Mouse (Mus musculus) embryonic facial prominence, embryonic 11.5 days (tissue): ENCODE data around the gene Cdh13. TPM values are rescaled to one million over a fixed set of nuclear protein-coding genes. Genes with fewer than 3 reads are reported as not detected.

Experiments used
- ATAC-seq: fragments of 200-750 bp; cut with Nextera tagmentation; replicated peaks from 2 replicates; pipeline ENCODE4 v1.8.0; 2017; ENCODE audit warnings: low read depth; ENCODE audit not compliant: insufficient number of reproducible peaks, low FRiP score, low TSS enrichment
- DNase-seq: peaks from one replicate; pipeline ENCODE4 v3.0.0-alpha.2; 2015; ENCODE audit warnings: low spot score
- H3K27ac ChIP-seq: fragments of 300-500 bp; sonication (generic); replicated peaks from 2 replicates; pipeline ENCODE4 v1.5.1; 2014; ENCODE audit warnings: mild to moderate bottlenecking, low read depth, low read length, control low read depth
- H3K27me3 ChIP-seq: fragments of 300-500 bp; sonication (generic); 2 replicates; pipeline ENCODE4 v1.6.1; 2014; ENCODE audit warnings: mild to moderate bottlenecking, low read length, moderate library complexity, mixed read lengths; ENCODE audit not compliant: control insufficient read depth, insufficient read depth
- H3K36me3 ChIP-seq: fragments of 300-500 bp; sonication (generic); replicated peaks from 2 replicates; pipeline ENCODE4 v1.6.1; 2014; ENCODE audit warnings: low read depth, mild to moderate bottlenecking, low read length, moderate library complexity, mixed read lengths; ENCODE audit not compliant: control insufficient read depth, insufficient read depth
- H3K4me1 ChIP-seq: fragments of 300-500 bp; sonication (generic); 2 replicates; pipeline ENCODE4 v1.6.1; 2014; ENCODE audit warnings: low read length, mixed read lengths; ENCODE audit not compliant: control insufficient read depth, insufficient read depth
- H3K4me2 ChIP-seq: fragments of 300-500 bp; sonication (generic); 2 replicates; pipeline ENCODE4 v1.6.1; 2014; ENCODE audit warnings: low read depth, mild to moderate bottlenecking, control low read depth, low read length, moderate library complexity
- H3K4me3 ChIP-seq: fragments of 300-500 bp; sonication (generic); 2 replicates; pipeline ENCODE4 v1.5.1; 2014; ENCODE audit warnings: low read depth, low read length, control low read depth
- H3K9ac ChIP-seq: fragments of 300-500 bp; sonication (generic); replicated peaks from 2 replicates; pipeline ENCODE4 v1.6.1; 2014; ENCODE audit warnings: mild to moderate bottlenecking, control low read depth, low read length
- H3K9me3 ChIP-seq: fragments of 300-500 bp; sonication (generic); replicated peaks from 2 replicates; pipeline ENCODE4 v1.6.1; 2016; ENCODE audit warnings: mild to moderate bottlenecking, low read length, inconsistent platforms, mixed read lengths; ENCODE audit not compliant: control insufficient read depth
- WGBS: fragments of 180-500 bp; shearing (Covaris S2); extraction: QIAGEN DNeasy Blood & Tissue Kit; methylation state at CpG from one replicate; pipeline ENCODE4 v1.1.7; 2014; 5-methylcytosine and 5-hydroxymethylcytosine counted together
- polyA plus RNA-seq: library from polyadenylated mRNA; unstranded; fragments of >200 nt; fragmentation: Nextera tagmentation; extraction: Ambion mirVana; gene quantifications from 2 replicates; pipeline ENCODE4 v1.2.1, GENCODE M21; 2014

Gene Cdh13
- polyA plus RNA-seq, 1 experiment from 2014 or later = 7.1 TPM

DNA sequence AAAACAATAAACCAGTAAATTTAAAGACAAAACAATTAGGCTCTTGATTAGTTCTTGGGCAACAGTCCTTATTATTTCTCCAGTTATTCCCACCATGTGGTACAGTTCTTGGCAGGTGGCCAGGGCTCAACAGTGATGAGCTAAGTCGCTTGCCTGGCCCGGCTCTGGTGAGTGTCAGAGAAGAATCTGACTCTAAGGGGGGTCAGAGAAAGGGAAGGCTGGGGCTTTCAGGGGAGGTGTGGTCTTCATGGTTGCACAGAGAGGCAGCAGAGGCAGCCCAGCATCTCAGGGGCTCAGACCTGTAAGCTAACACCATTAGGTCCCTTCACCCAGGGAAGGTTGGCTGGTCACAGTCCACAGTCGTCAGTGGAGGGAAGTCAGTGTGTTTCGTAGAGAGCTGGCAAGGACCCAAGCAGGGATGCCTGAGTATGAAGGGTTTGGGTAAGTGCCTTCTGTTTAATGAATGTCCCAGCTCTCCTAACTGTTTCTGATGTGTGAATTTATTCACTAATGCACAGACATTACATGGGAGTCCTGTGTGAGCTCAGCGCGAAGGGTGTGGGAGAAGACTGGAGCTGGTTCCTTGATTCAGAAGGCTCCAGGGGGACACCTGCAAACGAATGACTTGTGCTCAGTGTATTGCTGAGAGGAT lies 12.7 kb upstream of the Cdh13 start:
- Histone ChIP-seq H3K4me1 (no peaks in the 10 kb centered on the region), H3K27me3 (no peaks in the 10 kb centered on the region), H3K9ac (no peak overlapping the region), H3K27ac (no peak overlapping the region), H3K36me3 (no peaks in the 10 kb centered on the region), H3K9me3 (no peaks in the 10 kb centered on the region), H3K4me3 (no peak overlapping the region), H3K4me2 (no peak overlapping the region)
- WGBS = 55% methylated on average over 7 of the region's 7 CpGs
- ATAC-seq = no peak
- DNase-seq = no peak

- H3K27ac ChIP-seq = no peak overlapping the region
- WGBS = 67% methylated on average over 1 of the region's 1 CpGs
- no peak overlapping the region for H3K4me2 ChIP-seq
- no peak overlapping the region for H3K4me3 ChIP-seq
- DNase-seq = no peak
- no peaks in the 10 kb centered on the region for H3K9me3 ChIP-seq
- no peaks in the 10 kb centered on the region for H3K36me3 ChIP-seq
- no peak overlapping the region for H3K9ac ChIP-seq
- H3K4me1 ChIP-seq = no peaks in the 10 kb centered on the region
- no peaks in the 10 kb centered on the region for H3K27me3 ChIP-seq
- no peak for ATAC-seq
These were observed 11.0 kb upstream of the Cdh13 start for GRCm38 (mm10) chr8:118272493-118272892.

DNA sequence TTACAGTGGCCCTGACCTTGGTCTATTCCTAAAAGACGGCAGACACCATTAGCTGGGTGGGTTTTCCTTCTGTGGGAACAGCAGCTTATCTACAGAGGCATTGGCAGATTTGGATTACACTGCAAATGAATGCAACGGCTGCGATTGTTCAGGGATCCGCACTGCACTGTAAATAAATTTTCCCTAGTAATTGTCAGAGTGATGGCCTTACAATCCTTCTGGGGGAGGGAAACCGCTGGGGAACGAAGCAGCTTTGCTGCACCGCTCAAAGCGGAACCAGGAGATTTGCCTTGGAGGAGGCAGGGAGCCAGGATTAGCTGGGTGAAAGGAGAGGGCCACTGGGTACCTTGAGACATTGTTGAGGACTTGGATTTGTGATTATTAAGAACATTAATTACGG lies 9.3 kb upstream of the Cdh13 start:
- H3K4me3 ChIP-seq = no peak overlapping the region
- ATAC-seq = no peak

GRCm38 (mm10) chr8:118274688-118275087 lies 8.8 kb upstream of the Cdh13 start:
- Histone ChIP-seq H3K9me3 (no peaks in the 10 kb centered on the region), H3K27ac (no peak overlapping the region), H3K9ac (no peak overlapping the region), H3K4me1 (no peaks in the 10 kb centered on the region), H3K27me3 (no peaks in the 10 kb centered on the region), H3K4me2 (no peak overlapping the region), H3K36me3 (no peaks in the 10 kb centered on the region), H3K4me3 (no peak overlapping the region)
- peak; percentile 84 for DNase-seq
- 11% methylated on average over 4 of the region's 4 CpGs for WGBS
- ATAC-seq = no peak

More for the DNA sequence above, 9.3 kb upstream of the Cdh13 start:
- DNase-seq = no peak
- Histone ChIP-seq H3K36me3 (no peaks in the 10 kb centered on the region), H3K4me2 (no peak overlapping the region), H3K9ac (no peak overlapping the region), H3K27me3 (no peaks in the 10 kb centered on the region), H3K9me3 (no peaks in the 10 kb centered on the region), H3K27ac (no peak overlapping the region), H3K4me1 (no peaks in the 10 kb centered on the region)
- WGBS = 77% methylated on average over 9 of the region's 9 CpGs

- H3K27ac ChIP-seq = no peak overlapping the region
These were observed 838 bp downstream of the Cdh13 start for GRCm38 (mm10) chr8:118284112-118285029.

DNA sequence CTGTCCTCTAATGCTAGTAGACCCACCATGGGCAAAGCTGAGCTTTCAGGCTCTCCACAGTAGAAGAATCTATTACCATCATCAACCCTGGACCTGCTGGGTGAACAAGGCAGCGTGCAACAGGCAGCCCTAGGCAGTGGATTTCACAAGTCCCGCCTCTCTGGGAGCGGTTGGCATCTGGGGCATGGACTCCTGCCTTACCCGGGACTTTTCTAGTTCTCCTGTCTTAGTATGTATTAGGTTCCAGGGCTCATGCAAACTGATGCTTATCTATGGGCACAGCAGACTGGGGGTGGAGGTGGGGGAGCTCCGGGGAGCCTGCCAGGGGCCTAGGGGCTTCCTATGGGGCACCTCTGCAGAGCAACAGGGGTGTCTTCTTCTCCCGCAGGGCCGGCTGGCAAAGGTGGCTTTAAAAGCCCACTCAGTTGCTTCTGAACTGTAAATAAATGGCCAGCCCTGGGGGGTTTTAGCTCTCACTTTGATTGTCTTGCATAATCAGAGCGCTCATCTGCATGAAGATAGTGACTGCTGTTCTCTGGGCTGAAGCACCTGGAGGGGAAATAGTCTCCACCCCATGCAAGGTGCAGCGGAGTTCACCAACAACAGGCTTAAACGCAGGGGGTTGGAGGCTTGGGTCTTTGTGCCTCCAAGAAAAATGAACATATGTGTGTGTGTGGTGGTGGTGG lies 2.2 kb downstream of the Cdh13 start:
- 10% methylated on average over 10 of the region's 10 CpGs for WGBS
- peaks cover 14% of the 10 kb centered on the region for H3K27me3 ChIP-seq
- no peak overlapping the region for H3K27ac ChIP-seq
- no peak overlapping the region for H3K9ac ChIP-seq
- no peak for ATAC-seq
- no peaks in the 10 kb centered on the region for H3K9me3 ChIP-seq
- DNase-seq = no peak
- H3K4me1 ChIP-seq = no peaks in the 10 kb centered on the region
- H3K4me3 ChIP-seq = no peak overlapping the region
- H3K36me3 ChIP-seq = no peaks in the 10 kb centered on the region
- H3K4me2 ChIP-seq = no peak overlapping the region

More at GRCm38 (mm10) chr8:118284112-118285029, 838 bp downstream of the Cdh13 start:
- H3K36me3 ChIP-seq = no peaks in the 10 kb centered on the region
- peak; percentile 70; the same call in 1 of the 2 replicates for ATAC-seq
- peak overlapping the region; percentile 63 for H3K9ac ChIP-seq
- under 1% methylated on average over 45 of the region's 46 CpGs for WGBS
- peak overlapping the region; percentile 93 for H3K4me2 ChIP-seq
- no peaks in the 10 kb centered on the region for H3K9me3 ChIP-seq
- H3K4me3 ChIP-seq = peak overlapping the region; percentile 45
- no peaks in the 10 kb centered on the region for H3K4me1 ChIP-seq
- H3K27me3 ChIP-seq = peaks cover 14% of the 10 kb centered on the region
- DNase-seq = peak; percentile 63

GRCm38 (mm10) chr8:118286282-118287180 lies 3.0 kb downstream of the Cdh13 start:
- no peak overlapping the region for H3K4me2 ChIP-seq
- H3K4me1 ChIP-seq = no peaks in the 10 kb centered on the region
- no peak overlapping the region for H3K4me3 ChIP-seq
- no peak for DNase-seq
- no peaks in the 10 kb centered on the region for H3K9me3 ChIP-seq
- no peaks in the 10 kb centered on the region for H3K36me3 ChIP-seq
- WGBS = 31% methylated on average over 10 of the region's 10 CpGs
- peaks cover 14% of the 10 kb centered on the region for H3K27me3 ChIP-seq
- no peak for ATAC-seq
- no peak overlapping the region for H3K9ac ChIP-seq
- H3K27ac ChIP-seq = no peak overlapping the region
